Mouse (Mus musculus) Patski (cell line): ENCODE measurements at regions not wholly inside any gene's neighbourhood (a gene's known extent, or its start where the extent isn't known, plus 50 kb on each side); places are given as distances from the start of the nearest gene placed in this dataset.

Source experiments
- ATAC-seq: fragments of 100-300 bp; one replicate; pipeline ENCODE4 v1.8.0; 2021
- CTCF ChIA-PET: fragments of 350-600 bp; sonication (Branson Sonifier 250); formaldehyde crosslinking; loops from one replicate; lab custom pipeline; 2022; ENCODE audit warnings: inconsistent platforms; lab: Charles Lee
- POLR2A ChIA-PET: fragments of 350-600 bp; sonication (Branson Sonifier 250); formaldehyde crosslinking; loops from one replicate; lab custom pipeline; 2022; ENCODE audit warnings: antibody characterized with exemption, inconsistent platforms; lab: Charles Lee
- DNase-seq: peaks from one replicate; pipeline ENCODE4 v3.0.0-alpha.2; 2011; ENCODE audit warnings: low read depth, low spot score
- H3K27me3 ChIP-seq: fragments of 371-371 bp; one replicate; pipeline ENCODE4 v1.5.1; 2021
- CTCF ChIP-seq: fragments of 100-300 bp; IDR thresholded peaks from one replicate; pipeline ENCODE4 v1.5.1; 2021
- in situ Hi-C: fragments of 300-500 bp; cut with MboI; formaldehyde crosslinking; loops from 3 replicates; pipeline ENCODE4 v1.11.1; 2018; ENCODE audit warnings: low pct_unique_long_range_greater_than_20kb, mixed read lengths

- no peak for ATAC-seq
- in situ Hi-C loops, result no loop called here
- POLR2A ChIA-PET, result no interaction called here
- no peak for DNase-seq
- no peak for TF ChIP-seq CTCF
- H3K27me3 ChIP-seq, result no peaks in the 10 kb centered on the region
- CTCF ChIA-PET, result no interaction called here
Observed at GRCm38 (mm10) chr5:85780730-85781454, 284.5 kb downstream of the Cenpc1 start.

- no peak for DNase-seq
- ATAC-seq, result no peak
- in situ Hi-C loops, result no loop called here
- ChIA-PET POLR2A (no interaction called here), CTCF (no interaction called here)
- TF ChIP-seq CTCF, result no peak
- no peaks in the 10 kb centered on the region for H3K27me3 ChIP-seq
Observed at GRCm38 (mm10) chr5:85780017-85780416, 285.4 kb downstream of the Cenpc1 start.

GRCm38 (mm10) chr5:85779205-85779604 is 286.2 kb downstream of the Cenpc1 start:
- no peak for ATAC-seq
- in situ Hi-C loops, result no loop called here
- POLR2A ChIA-PET, result no interaction called here

GRCm38 (mm10) chr5:85772660-85773059 is 292.7 kb downstream of the Cenpc1 start:
- no peak for TF ChIP-seq CTCF
- CTCF ChIA-PET, result no interaction called here
- ATAC-seq (no peak), DNase-seq (no peak)
- in situ Hi-C loops, result no loop called here
- H3K27me3 ChIP-seq, result peaks cover 8% of the 10 kb centered on the region
- POLR2A ChIA-PET, result no interaction called here

More at GRCm38 (mm10) chr5:85779205-85779604, 286.2 kb downstream of the Cenpc1 start:
- no peak for DNase-seq
- no peaks in the 10 kb centered on the region for H3K27me3 ChIP-seq
- no peak for TF ChIP-seq CTCF
- CTCF ChIA-PET, result no interaction called here

GRCm38 (mm10) chr5:85772086-85772485 is 293.3 kb downstream of the Cenpc1 start:
- ChIA-PET POLR2A (no interaction called here), CTCF (no interaction called here)
- ATAC-seq (peak; percentile 47), DNase-seq (no peak)
- in situ Hi-C loops, result no loop called here
- TF ChIP-seq CTCF, result no peak
- peaks cover 8% of the 10 kb centered on the region for H3K27me3 ChIP-seq

- no peak for DNase-seq
- peaks cover 8% of the 10 kb centered on the region for H3K27me3 ChIP-seq
- no peak for ATAC-seq
- POLR2A ChIA-PET, result no interaction called here
- peak; percentile 24 for TF ChIP-seq CTCF
- CTCF ChIA-PET, result no interaction called here
- in situ Hi-C loops, result no loop called here
Observed at GRCm38 (mm10) chr5:85767157-85767556, 298.2 kb downstream of the Cenpc1 start.

GRCm38 (mm10) chr5:85756716-85757115 is 308.7 kb downstream of the Cenpc1 start:
- ATAC-seq (no peak), DNase-seq (no peak)
- ChIA-PET CTCF (no interaction called here), POLR2A (interaction anchor here (0.6 kb wide), 1 partner anchor 41 kb away, joined by 5 read pairs; no protein-coding TSS in a partner anchor)
- H3K27me3 ChIP-seq, result no peaks in the 10 kb centered on the region
- no peak for TF ChIP-seq CTCF
- in situ Hi-C loops, result no loop called here

- DNase-seq (no peak), ATAC-seq (no peak)
- in situ Hi-C loops, result no loop called here
- ChIA-PET CTCF (no interaction called here), POLR2A (no interaction called here)
- TF ChIP-seq CTCF, result no peak
- no peaks in the 10 kb centered on the region for H3K27me3 ChIP-seq
Observed at GRCm38 (mm10) chr5:85754227-85754626, 311.2 kb downstream of the Cenpc1 start.

GRCm38 (mm10) chr5:85753109-85753508 is 312.3 kb downstream of the Cenpc1 start:
- CTCF ChIA-PET, result no interaction called here
- POLR2A ChIA-PET, result no interaction called here
- no peak for TF ChIP-seq CTCF
- DNase-seq (no peak), ATAC-seq (no peak)
- in situ Hi-C loops, result no loop called here
- H3K27me3 ChIP-seq, result no peaks in the 10 kb centered on the region

GRCm38 (mm10) chr5:85751649-85752048 is 313.7 kb downstream of the Cenpc1 start:
- POLR2A ChIA-PET, result no interaction called here
- CTCF ChIA-PET, result no interaction called here
- no peak for TF ChIP-seq CTCF
- no peak for ATAC-seq
- no peak for DNase-seq
- H3K27me3 ChIP-seq, result no peaks in the 10 kb centered on the region
- in situ Hi-C loops, result no loop called here

GRCm38 (mm10) chr5:85750893-85751292 is 314.5 kb downstream of the Cenpc1 start:
- POLR2A ChIA-PET, result no interaction called here
- no peak for TF ChIP-seq CTCF
- CTCF ChIA-PET, result no interaction called here
- in situ Hi-C loops, result no loop called here
- DNase-seq (no peak), ATAC-seq (no peak)
- no peaks in the 10 kb centered on the region for H3K27me3 ChIP-seq

- DNase-seq (no peak), ATAC-seq (no peak)
- H3K27me3 ChIP-seq, result peaks cover 8% of the 10 kb centered on the region
- no peak for TF ChIP-seq CTCF
- ChIA-PET POLR2A (no interaction called here), CTCF (no interaction called here)
- in situ Hi-C loops, result no loop called here
Observed at GRCm38 (mm10) chr5:85729613-85730012, 335.8 kb downstream of the Cenpc1 start.
